Mouse (Mus musculus): Measurements from ENCODE around the gene Ebi3.

- TF ChIP-seq CTCF (conservative IDR thresholded peaks at IDR 0.05; ENCODE audit: low read length) (no peak), POU5F1 (IDR thresholded peaks at IDR 0.05; ENCODE audit: borderline replicate concordance, low read length) (no peak)
Measured at GRCm38 (mm10) chr17:55903087-55903486, 49.4 kb upstream of the Ebi3 start.

Data from E14TG2a.4 (cell line).